Mouse (Mus musculus) C2C12 (cell line): Measurements from ENCODE around the gene Gm136. TPM values are rescaled to one million over a fixed set of nuclear protein-coding genes. Genes with fewer than 3 reads are reported as not detected.

Source experiments
- H3K27me3 ChIP-seq: one replicate; pipeline ENCODE4 v1.6.1; 2011; ENCODE audit not compliant: control insufficient read depth, insufficient read depth, insufficient read length
- H3K36me3 ChIP-seq: one replicate; pipeline ENCODE4 v1.6.1; 2011; ENCODE audit not compliant: control insufficient read depth, insufficient read depth
- H3K4me3 ChIP-seq: one replicate; pipeline ENCODE4 v1.5.1; 2011; ENCODE audit warnings: mild to moderate bottlenecking, control low read depth; ENCODE audit not compliant: poor library complexity, insufficient read depth, severe bottlenecking
- H3K79me2 ChIP-seq: one replicate; pipeline ENCODE4 v1.6.1; 2011; ENCODE audit not compliant: control insufficient read depth, insufficient read depth
- H3K79me3 ChIP-seq: one replicate; pipeline ENCODE4 v1.6.1; 2011; ENCODE audit warnings: low read depth, control low read depth
- H3ac ChIP-seq: one replicate; pipeline ENCODE3; 2011; ENCODE audit warnings: low read depth; ENCODE audit not compliant: control insufficient read depth, insufficient read length
- CEBPB ChIP-seq: IDR thresholded peaks from one replicate; pipeline ENCODE4 v1.6.1; 2011; ENCODE audit warnings: low read depth, mild to moderate bottlenecking, control low read depth, moderate library complexity
- CTCF ChIP-seq: IDR thresholded peaks from one replicate; pipeline ENCODE4 v1.5.1; 2011; ENCODE audit not compliant: control insufficient read depth, insufficient read depth, insufficient read length
- FOSL1 ChIP-seq: IDR thresholded peaks from one replicate; pipeline ENCODE4 v1.8.0; 2011; ENCODE audit warnings: mild to moderate bottlenecking, low read length; ENCODE audit not compliant: poor library complexity, insufficient read depth, severe bottlenecking
- MAX ChIP-seq: IDR thresholded peaks from one replicate; pipeline ENCODE4 v1.6.1; 2011; ENCODE audit warnings: mild to moderate bottlenecking, control low read depth
- MYOD1 ChIP-seq: IDR thresholded peaks from one replicate; pipeline ENCODE4 v1.6.1; 2011; ENCODE audit warnings: low read depth; ENCODE audit not compliant: control insufficient read depth, insufficient read length
- MYOG ChIP-seq: IDR thresholded peaks from one replicate; pipeline ENCODE4 v1.6.1; 2011; ENCODE audit not compliant: control insufficient read depth, insufficient read length; ENCODE audit errors: extremely low read depth
- USF1 ChIP-seq: IDR thresholded peaks from one replicate; pipeline ENCODE4 v1.6.1; 2011; ENCODE audit warnings: low read depth, mild to moderate bottlenecking, control low read depth, moderate library complexity
- polyA plus RNA-seq: library from polyadenylated mRNA; unstranded; fragments of >200 nt; fragmentation: generic; extraction: Trizol; gene quantifications from one replicate; pipeline ENCODE4 v1.2.1, GENCODE M21; 2012; ENCODE audit warnings: missing spikeins

The Gm136 gene
- polyA plus RNA-seq, 1 experiment = not detected

- Histone ChIP-seq H3K36me3 (no peaks in the 10 kb centered on the region), H3K27me3 (no peaks in the 10 kb centered on the region), H3K79me2 (no peaks in the 10 kb centered on the region), H3ac (no peak overlapping the region), H3K79me3 (no peaks in the 10 kb centered on the region), H3K4me3 (no peak overlapping the region)
- TF ChIP-seq CEBPB (no peak), FOSL1 (no peak), CTCF (no peak), USF1 (no peak), MAX (no peak), MYOG (no peak), MYOD1 (no peak)
Observed at GRCm38 (mm10) chr4:34786476-34786875, 30.4 kb upstream of the Gm136 start.

GRCm38 (mm10) chr4:34785646-34786045 is 29.6 kb upstream of the Gm136 start:
- TF ChIP-seq MYOD1 (no peak), CEBPB (no peak), MAX (no peak), FOSL1 (no peak), CTCF (no peak), MYOG (no peak), USF1 (no peak)
- no peaks in the 10 kb centered on the region for H3K79me2 ChIP-seq

GRCm38 (mm10) chr4:34784865-34785264 is 28.8 kb upstream of the Gm136 start:
- H3K27me3 ChIP-seq = no peaks in the 10 kb centered on the region
- no peak overlapping the region for H3ac ChIP-seq
- H3K4me3 ChIP-seq = no peak overlapping the region
- no peak for TF ChIP-seq MYOD1
- TF ChIP-seq CEBPB = no peak
- TF ChIP-seq USF1 = no peak
- TF ChIP-seq MAX = no peak
- no peak for TF ChIP-seq FOSL1
- no peak for TF ChIP-seq CTCF
- TF ChIP-seq MYOG = no peak
- H3K79me3 ChIP-seq = no peaks in the 10 kb centered on the region
- no peaks in the 10 kb centered on the region for H3K36me3 ChIP-seq
- no peaks in the 10 kb centered on the region for H3K79me2 ChIP-seq

More at GRCm38 (mm10) chr4:34785646-34786045, 29.6 kb upstream of the Gm136 start:
- Histone ChIP-seq H3ac (no peak overlapping the region), H3K4me3 (no peak overlapping the region), H3K79me3 (no peaks in the 10 kb centered on the region), H3K27me3 (no peaks in the 10 kb centered on the region), H3K36me3 (no peaks in the 10 kb centered on the region)

- Histone ChIP-seq H3K4me3 (no peak overlapping the region), H3K79me2 (no peaks in the 10 kb centered on the region), H3K36me3 (no peaks in the 10 kb centered on the region), H3ac (no peak overlapping the region), H3K27me3 (no peaks in the 10 kb centered on the region), H3K79me3 (no peaks in the 10 kb centered on the region)
- TF ChIP-seq USF1 (no peak), FOSL1 (no peak), MYOD1 (no peak), MYOG (no peak), CTCF (peak; percentile 23), CEBPB (no peak), MAX (no peak)
Observed at GRCm38 (mm10) chr4:34782730-34783129, 26.7 kb upstream of the Gm136 start.

GRCm38 (mm10) chr4:34777677-34778527 is 21.8 kb upstream of the Gm136 start, which contains the start of gene Smim8:
Gene Smim8 (minus strand): TSS chr4:34778423.
- H3K4me3 ChIP-seq = peak within 1 kb of the TSS; percentile 50
- no peaks in the 10 kb centered on the region for H3K79me3 ChIP-seq
- H3K27me3 ChIP-seq = no peaks in the 10 kb centered on the region
- peak within 1 kb of the TSS; percentile 58 for H3ac ChIP-seq
- H3K79me2 ChIP-seq = no peaks in the 10 kb centered on the region
- no peaks in the 10 kb centered on the region for H3K36me3 ChIP-seq
- TF ChIP-seq MYOD1 (no peak), CEBPB (no peak), MAX (no peak), CTCF (peak; percentile 68), MYOG (no peak), FOSL1 (no peak)
